Mouse (Mus musculus) pancreas, adult 10 weeks (tissue): ENCODE measurements around the gene Plp2. TPM values are rescaled to one million over a fixed set of nuclear protein-coding genes. Genes with fewer than 3 reads are reported as not detected.

Source experiments
- polyA plus RNA-seq: library from polyadenylated mRNA; stranded (reverse); fragments of 350-450 nt; fragmentation: Illumina TruSeq; extraction: RNeasy Lipid Tissue Mini Kit (QIAGEN cat#74804); gene quantifications from one replicate; pipeline ENCODE4 v1.2.3, GENCODE M21; 2015; ENCODE audit warnings: low read depth, low replicate concordance; ENCODE audit not compliant: insufficient read depth

The Plp2 gene
- polyA plus RNA-seq = 31.6 TPM

GRCm38 (mm10) chrX:7670921-7671623, at the start of gene Plp2:
Plp2 (minus strand) TSS chrX:7671390.

GRCm38 (mm10) chrX:7714135-7714899, 43.1 kb upstream of the Plp2 start, which contains the start of gene Wdr45:
Wdr45 (plus strand) TSS chrX:7714333.

GRCm38 (mm10) chrX:7696954-7697381, 25.8 kb upstream of the Plp2 start, which contains the start of gene Gpkow:
Gpkow (plus strand) TSS chrX:7697131.

GRCm38 (mm10) chrX:7680864-7681263, 9.7 kb upstream of the Plp2 start, which contains the start of gene Magix:
Magix (minus strand) TSS chrX:7681251.

GRCm38 (mm10) chrX:7657221-7657639, 14.0 kb downstream of the Plp2 start, which contains the start of gene Prickle3:
Prickle3 (plus strand) TSS chrX:7657260.

GRCm38 (mm10) chrX:7638401-7639091, 32.6 kb downstream of the Plp2 start, which contains the start of gene Syp:
Syp (plus strand) TSS chrX:7638471.

Other genes with a start within 250 kb of the Plp2 start
- not detected for gene Foxp3, start 97.7 kb downstream of the Plp2 start, polyA plus RNA-seq
- gene Ppp1r3f, start 97.1 kb downstream of the Plp2 start, polyA plus RNA-seq = not detected
- 6.4 TPM for gene Ccdc22, start 65.9 kb downstream of the Plp2 start, polyA plus RNA-seq
- gene Cacna1f, start 64.3 kb downstream of the Plp2 start, polyA plus RNA-seq = not detected
- gene Syp, start 32.9 kb downstream of the Plp2 start, polyA plus RNA-seq = 7.2 TPM
- 4.9 TPM for gene Prickle3, start 14.1 kb downstream of the Plp2 start, polyA plus RNA-seq
- gene Magix, start 9.9 kb upstream of the Plp2 start, polyA plus RNA-seq = 3.1 TPM
- 6.6 TPM for gene Gpkow, start 25.7 kb upstream of the Plp2 start, polyA plus RNA-seq
- gene Wdr45, start 42.9 kb upstream of the Plp2 start, polyA plus RNA-seq = 23.7 TPM
- not detected for gene Gm45208, start 50.9 kb upstream of the Plp2 start, polyA plus RNA-seq
- gene Praf2, start 57.0 kb upstream of the Plp2 start, polyA plus RNA-seq = 8.7 TPM
- gene Ccdc120, start 79.5 kb upstream of the Plp2 start, polyA plus RNA-seq = 2.0 TPM
- 7.8 TPM for gene Tfe3, start 91.2 kb upstream of the Plp2 start, polyA plus RNA-seq
- 41.2 TPM for gene Gripap1, start 118.4 kb upstream of the Plp2 start, polyA plus RNA-seq
- 1.8 TPM for gene Kcnd1, start 150.9 kb upstream of the Plp2 start, polyA plus RNA-seq
- gene Otud5, start 170.0 kb upstream of the Plp2 start, polyA plus RNA-seq = 25.1 TPM
- gene Pim2, start 206.9 kb upstream of the Plp2 start, polyA plus RNA-seq = 4.9 TPM
- gene Slc35a2, start 212.6 kb upstream of the Plp2 start, polyA plus RNA-seq = 10.3 TPM
- 23.2 TPM for gene Pqbp1, start 227.9 kb upstream of the Plp2 start, polyA plus RNA-seq
- gene Timm17b, start 228.0 kb upstream of the Plp2 start, polyA plus RNA-seq = 18.8 TPM
- not detected for gene Gm10491, start 236.4 kb upstream of the Plp2 start, polyA plus RNA-seq
- gene Gm10490, start 238.2 kb upstream of the Plp2 start, polyA plus RNA-seq = not detected
- 20.9 TPM for gene Pcsk1n, start 248.4 kb upstream of the Plp2 start, polyA plus RNA-seq